Mouse (Mus musculus) embryonic facial prominence, embryonic 12.5 days (tissue): ENCODE measurements at regions not wholly inside any gene's neighbourhood (a gene's known extent, or its start where the extent isn't known, plus 50 kb on each side); places are given as distances from the start of the nearest gene placed in this dataset.
"Not testable (repeated sequence)": the region's sequence is repeated elsewhere in the genome, so short reads cannot be mapped to it uniquely, and the experiment has no call there.

ENCODE experiments used
- ATAC-seq: fragments of 200-750 bp; cut with Nextera tagmentation; 2 replicates; pipeline ENCODE4 v1.8.0; 2017; ENCODE audit not compliant: insufficient number of reproducible peaks, insufficient read depth, low FRiP score, low TSS enrichment
- H3K27ac ChIP-seq: fragments of 300-500 bp; sonication (generic); 2 replicates; pipeline ENCODE4 v1.5.1; 2016; ENCODE audit warnings: mild to moderate bottlenecking
- H3K27me3 ChIP-seq: fragments of 300-500 bp; sonication (generic); 2 replicates; pipeline ENCODE4 v1.6.1; 2016; ENCODE audit warnings: mild to moderate bottlenecking, moderate library complexity
- H3K36me3 ChIP-seq: fragments of 300-500 bp; sonication (generic); 2 replicates; pipeline ENCODE4 v1.6.1; 2016; ENCODE audit warnings: mild to moderate bottlenecking
- H3K4me1 ChIP-seq: fragments of 300-500 bp; sonication (generic); 2 replicates; pipeline ENCODE4 v1.6.1; 2016
- H3K4me2 ChIP-seq: fragments of 300-500 bp; sonication (generic); replicated peaks from 2 replicates; pipeline ENCODE4 v1.6.1; 2016; ENCODE audit warnings: mild to moderate bottlenecking, moderate library complexity
- H3K4me3 ChIP-seq: fragments of 300-500 bp; sonication (generic); 2 replicates; pipeline ENCODE4 v1.5.1; 2016; ENCODE audit warnings: mild to moderate bottlenecking
- H3K9ac ChIP-seq: fragments of 300-500 bp; sonication (generic); 2 replicates; pipeline ENCODE4 v1.6.1; 2016; ENCODE audit warnings: mild to moderate bottlenecking, moderate library complexity
- H3K9me3 ChIP-seq: fragments of 300-500 bp; sonication (generic); 2 replicates; pipeline ENCODE4 v1.6.1; 2016; ENCODE audit warnings: mild to moderate bottlenecking, moderate library complexity
- WGBS: fragments of 180-500 bp; shearing (Covaris S2); methylation state at CpG from one replicate; pipeline ENCODE4 v1.1.7; 2016; 5-methylcytosine and 5-hydroxymethylcytosine counted together

DNA sequence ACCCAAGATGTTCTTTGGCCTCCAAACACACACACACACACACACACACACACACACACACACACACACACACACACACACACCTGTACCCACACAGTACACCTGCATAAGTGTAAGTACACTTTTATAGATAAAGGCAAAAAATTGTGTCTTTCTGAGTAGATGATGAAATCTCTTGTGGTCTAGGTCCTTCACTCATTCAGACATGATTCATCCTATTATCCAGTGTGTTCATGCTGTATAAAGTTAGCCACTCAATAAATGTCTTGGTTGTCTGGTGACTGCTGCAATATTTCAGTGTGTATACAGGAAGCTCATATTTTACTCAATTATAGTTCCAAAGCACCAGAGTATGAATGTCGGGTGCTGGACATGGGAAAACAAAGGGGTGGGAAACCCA lies 131.5 kb upstream of the Gm21897 start:
- H3K4me1 ChIP-seq: no peaks in the 10 kb centered on the region
- no peak overlapping the region for H3K4me2 ChIP-seq
- H3K9me3 ChIP-seq: 0 out of 2 replicates have a peak, but pooled peaks cover 1% of the 10 kb centered on the region
- no peak overlapping the region for H3K4me3 ChIP-seq
- ATAC-seq: no peak
- WGBS: 86% methylated on average over 1 of the region's 1 CpGs
- H3K27me3 ChIP-seq: no peaks in the 10 kb centered on the region
- no peak overlapping the region for H3K9ac ChIP-seq
- no peaks in the 10 kb centered on the region for H3K36me3 ChIP-seq
- H3K27ac ChIP-seq: no peak overlapping the region

DNA sequence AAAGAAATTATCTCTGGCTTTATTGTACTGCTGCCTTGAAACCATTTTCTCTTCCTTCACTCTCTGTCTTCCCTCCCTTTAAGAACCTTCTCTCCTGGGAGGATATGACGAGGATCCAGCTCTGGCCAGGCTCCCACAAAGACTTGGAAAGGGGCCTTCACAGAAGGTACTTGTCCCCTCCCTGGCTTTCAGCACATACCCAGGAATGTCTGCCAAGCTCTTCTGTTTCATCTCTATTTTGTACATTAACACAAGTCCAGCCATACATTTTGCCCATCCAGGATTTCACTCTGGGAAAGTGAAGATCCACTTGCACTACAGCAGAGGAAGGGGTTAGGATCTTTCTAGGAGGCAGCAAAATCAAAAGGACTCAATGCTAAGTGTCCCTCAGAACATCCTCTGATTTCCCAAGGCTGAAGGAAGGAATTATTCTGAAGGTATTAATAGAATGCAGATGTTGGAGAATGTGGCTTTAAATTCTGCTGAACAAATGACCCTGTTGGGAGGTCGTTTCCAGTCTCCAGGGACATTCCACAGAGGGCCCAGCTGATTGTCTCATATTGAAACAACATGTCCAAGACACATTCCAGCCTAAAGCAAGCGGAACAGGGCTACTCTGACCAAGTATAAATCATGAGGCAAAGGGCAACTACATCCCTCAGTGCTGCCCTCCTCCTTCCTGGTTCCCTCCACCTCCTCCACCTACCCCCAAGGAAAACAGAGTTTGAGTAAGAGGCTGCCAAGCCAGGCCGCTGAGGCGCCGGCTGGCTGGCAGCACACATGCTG lies 122.1 kb upstream of the Gm21897 start:
- Histone ChIP-seq H3K4me1 (peaks cover 4% of the 10 kb centered on the region; the same call in 1 of the 2 replicates), H3K9ac (no peak overlapping the region), H3K36me3 (no peaks in the 10 kb centered on the region), H3K27ac (peak overlapping the region; percentile 79), H3K4me3 (no peak overlapping the region), H3K4me2 (no peak overlapping the region), H3K27me3 (no peaks in the 10 kb centered on the region), H3K9me3 (no peaks in the 10 kb centered on the region)
- ATAC-seq: peak; percentile 88
- WGBS: 17% methylated on average over 6 of the region's 6 CpGs

DNA sequence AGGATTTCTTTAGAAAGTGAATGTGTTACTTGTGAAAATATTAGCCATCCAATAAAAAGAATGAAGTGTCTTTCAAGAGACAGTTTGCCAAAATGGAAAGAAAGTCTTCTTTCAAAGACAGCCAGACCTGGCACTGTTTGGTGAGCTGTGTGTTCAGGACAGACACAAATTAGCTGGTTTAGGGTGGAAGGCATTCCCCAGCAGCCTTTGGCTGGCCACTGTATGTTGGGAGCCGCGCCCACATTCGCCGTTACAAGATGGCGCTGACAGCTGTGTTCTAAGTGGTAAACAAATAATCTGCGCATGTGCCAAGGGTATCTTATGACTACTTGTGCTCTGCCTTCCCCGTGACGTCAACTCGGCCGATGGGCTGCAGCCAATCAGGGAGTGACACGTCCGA lies 121.3 kb upstream of the Gm21897 start:
- not testable (repeated sequence) for H3K9me3 ChIP-seq, H3K4me1 ChIP-seq, H3K36me3 ChIP-seq, H3K9ac ChIP-seq, ATAC-seq, H3K27me3 ChIP-seq, H3K4me3 ChIP-seq, H3K4me2 ChIP-seq
- 91% methylated on average over 9 of the region's 12 CpGs for WGBS
- H3K27ac ChIP-seq: peak overlapping the region; percentile 79

DNA sequence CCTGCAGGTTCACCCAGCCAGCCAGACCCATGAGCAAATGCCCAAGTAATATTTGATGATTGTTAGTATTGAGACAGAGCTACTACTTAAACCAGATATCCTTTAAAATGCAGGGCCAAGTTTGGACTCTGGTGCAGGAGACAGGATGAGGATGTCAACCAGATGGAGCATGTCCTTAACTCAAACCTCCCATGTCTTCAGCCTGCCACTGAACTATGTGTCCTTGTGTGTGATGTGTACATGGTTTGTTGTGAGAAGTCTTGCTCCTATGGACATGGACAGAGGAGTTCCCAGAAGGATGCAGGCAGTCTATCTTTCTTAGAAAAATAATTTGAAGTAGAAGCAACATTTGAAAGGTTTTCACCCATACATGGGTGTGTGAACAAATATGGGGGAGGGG lies 120.4 kb upstream of the Gm21897 start:
- Histone ChIP-seq H3K9me3 (no peaks in the 10 kb centered on the region), H3K4me1 (peaks cover 4% of the 10 kb centered on the region; the same call in 1 of the 2 replicates), H3K4me3 (no peak overlapping the region), H3K4me2 (no peak overlapping the region), H3K9ac (no peak overlapping the region), H3K36me3 (no peaks in the 10 kb centered on the region), H3K27me3 (no peaks in the 10 kb centered on the region), H3K27ac (no peak overlapping the region)
- ATAC-seq: no peak

DNA sequence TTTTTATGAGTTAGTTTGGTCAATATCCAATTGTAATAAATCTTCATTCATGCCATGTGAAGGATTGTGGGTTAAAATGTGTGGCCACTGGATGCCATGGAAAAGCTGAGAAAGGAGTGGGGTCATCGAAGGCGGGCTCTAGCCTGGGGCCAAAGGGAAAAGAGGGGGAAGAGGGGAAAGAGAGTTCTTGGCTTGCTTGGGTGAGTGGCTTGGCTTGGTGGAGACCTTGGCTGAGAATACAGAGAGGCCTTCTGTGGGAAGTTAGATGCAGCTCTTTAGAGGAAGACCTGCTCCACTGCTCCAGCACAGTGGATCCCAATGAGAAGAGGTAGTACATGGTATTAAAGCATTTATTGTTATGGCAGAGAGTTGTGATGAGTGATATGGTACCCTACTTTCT lies 101.3 kb upstream of the Gm21897 start:
- Histone ChIP-seq H3K9me3 (no peaks in the 10 kb centered on the region), H3K9ac (no peak overlapping the region), H3K27me3 (no peaks in the 10 kb centered on the region), H3K4me1 (peaks cover 2% of the 10 kb centered on the region), H3K4me3 (no peak overlapping the region), H3K4me2 (no peak overlapping the region), H3K36me3 (no peaks in the 10 kb centered on the region), H3K27ac (no peak overlapping the region)
- ATAC-seq: no peak
- WGBS: 90% methylated on average over 2 of the region's 2 CpGs

DNA sequence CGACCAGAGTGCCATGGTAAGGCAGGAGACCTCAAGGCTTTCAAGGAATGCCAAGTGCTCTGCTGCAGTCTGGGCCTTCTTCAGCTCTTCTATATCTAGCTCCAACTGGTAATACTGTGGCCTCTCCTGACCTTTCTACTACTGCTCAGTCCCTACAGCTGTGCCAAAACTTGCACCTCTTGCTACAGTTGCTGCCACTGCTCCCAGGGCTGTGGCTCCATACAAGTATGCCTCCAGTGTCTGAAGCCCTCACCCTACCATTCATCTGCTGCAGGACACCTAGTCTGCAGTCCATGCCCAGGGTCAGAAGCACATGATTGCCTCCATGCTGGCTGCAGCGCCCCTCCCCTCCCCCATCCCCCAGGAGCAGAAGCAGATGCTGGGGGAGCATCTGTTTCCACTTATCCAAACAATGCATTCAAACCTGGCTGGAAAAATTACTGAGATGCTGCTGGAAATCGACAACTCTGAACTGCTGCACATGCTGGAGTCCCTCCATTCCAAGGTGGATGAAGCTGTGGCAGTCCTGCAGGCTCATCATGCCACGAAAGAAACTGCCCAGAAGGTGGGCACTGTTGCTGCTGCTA lies 96.2 kb upstream of the Gm21897 start:
- no peak overlapping the region for H3K9ac ChIP-seq
- H3K9me3 ChIP-seq: no peaks in the 10 kb centered on the region
- H3K4me3 ChIP-seq: no peak overlapping the region
- WGBS: 49% methylated on average over 4 of the region's 4 CpGs
- H3K36me3 ChIP-seq: no peaks in the 10 kb centered on the region
- ATAC-seq: peak; percentile 35; the same call in 1 of the 2 replicates
- H3K4me1 ChIP-seq: peaks cover 7% of the 10 kb centered on the region
- no peaks in the 10 kb centered on the region for H3K27me3 ChIP-seq
- H3K4me2 ChIP-seq: no peak overlapping the region
- H3K27ac ChIP-seq: peak overlapping the region; percentile 61; the same call in 1 of the 2 replicates

DNA sequence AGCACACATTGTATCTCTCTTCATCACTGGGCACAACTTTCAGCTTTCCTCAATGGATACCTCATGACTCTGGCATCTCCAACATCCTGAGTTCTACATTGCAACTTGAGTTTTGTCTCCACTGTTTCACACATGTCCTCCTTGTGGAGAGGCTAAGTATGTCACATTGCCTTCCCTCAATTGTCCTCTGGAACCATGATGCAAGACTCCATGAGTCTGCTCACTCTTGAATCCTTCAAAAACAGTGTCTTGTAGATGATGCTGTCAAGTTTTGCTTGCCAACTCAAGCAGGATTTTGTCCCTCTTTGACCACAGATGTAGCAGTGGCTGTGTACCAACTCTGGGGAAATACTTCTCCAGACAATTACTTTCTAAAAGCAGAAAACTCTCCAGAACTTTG lies 79.4 kb upstream of the Gm21897 start:
- no peak overlapping the region for H3K9ac ChIP-seq
- no peak overlapping the region for H3K27ac ChIP-seq
- no peaks in the 10 kb centered on the region for H3K4me1 ChIP-seq
- no peak overlapping the region for H3K4me2 ChIP-seq
- no peaks in the 10 kb centered on the region for H3K36me3 ChIP-seq
- H3K27me3 ChIP-seq: no peaks in the 10 kb centered on the region
- no peak for ATAC-seq
- no peak overlapping the region for H3K4me3 ChIP-seq
- no peaks in the 10 kb centered on the region for H3K9me3 ChIP-seq

DNA sequence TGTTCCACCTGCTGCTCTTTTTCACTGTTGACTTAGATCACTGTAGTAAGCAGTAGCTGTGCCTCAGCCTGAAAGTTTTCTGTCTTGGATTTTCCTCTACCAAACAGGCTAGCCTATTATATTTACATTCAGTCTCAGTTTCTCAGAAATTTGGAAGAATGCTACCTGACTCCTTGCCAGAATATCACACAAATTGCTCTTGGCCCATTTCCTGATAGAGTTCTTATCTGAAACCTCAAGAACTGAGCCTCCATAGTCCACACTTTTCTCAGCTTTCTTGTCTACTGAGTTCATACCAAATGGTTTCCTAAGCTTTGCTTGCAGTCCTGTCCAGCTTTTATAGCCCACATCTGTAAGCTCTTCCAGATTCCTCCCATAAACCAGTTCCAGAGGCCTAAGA lies 78.8 kb upstream of the Gm21897 start:
- Histone ChIP-seq H3K9ac (no peak overlapping the region), H3K4me2 (no peak overlapping the region)
- ATAC-seq: no peak

DNA sequence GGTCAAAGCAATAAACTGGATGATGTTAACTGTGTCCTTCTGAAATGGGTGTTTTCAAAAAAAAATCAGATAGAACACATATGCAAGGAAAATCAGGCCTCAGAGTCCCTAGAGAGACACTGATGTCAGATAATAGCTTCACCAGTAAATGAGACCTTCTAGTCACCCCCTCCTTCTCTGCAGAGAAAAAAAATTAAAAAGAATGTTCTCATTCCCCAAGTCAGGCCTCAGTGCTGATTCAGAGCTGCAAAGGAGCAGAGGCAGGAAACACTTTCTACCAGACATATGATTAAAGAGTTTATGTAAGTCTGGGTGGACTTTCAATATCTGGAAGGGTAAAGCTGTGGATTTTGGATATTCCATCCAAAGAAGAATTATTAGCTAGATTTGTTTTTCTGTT lies 67.1 kb upstream of the Gm21897 start:
- no peak for ATAC-seq
- H3K36me3 ChIP-seq: no peaks in the 10 kb centered on the region
- H3K27me3 ChIP-seq: no peaks in the 10 kb centered on the region
- peaks cover 7% of the 10 kb centered on the region; the same call in 1 of the 2 replicates for H3K4me1 ChIP-seq
- no peak overlapping the region for H3K9ac ChIP-seq
- H3K27ac ChIP-seq: no peak overlapping the region
- no peak overlapping the region for H3K4me3 ChIP-seq
- no peak overlapping the region for H3K4me2 ChIP-seq
- no peaks in the 10 kb centered on the region for H3K9me3 ChIP-seq

More for the DNA sequence above, 78.8 kb upstream of the Gm21897 start:
- H3K4me3 ChIP-seq: no peak overlapping the region
- H3K36me3 ChIP-seq: no peaks in the 10 kb centered on the region
- no peaks in the 10 kb centered on the region for H3K4me1 ChIP-seq
- H3K9me3 ChIP-seq: no peaks in the 10 kb centered on the region
- H3K27me3 ChIP-seq: no peaks in the 10 kb centered on the region
- no peak overlapping the region for H3K27ac ChIP-seq

DNA sequence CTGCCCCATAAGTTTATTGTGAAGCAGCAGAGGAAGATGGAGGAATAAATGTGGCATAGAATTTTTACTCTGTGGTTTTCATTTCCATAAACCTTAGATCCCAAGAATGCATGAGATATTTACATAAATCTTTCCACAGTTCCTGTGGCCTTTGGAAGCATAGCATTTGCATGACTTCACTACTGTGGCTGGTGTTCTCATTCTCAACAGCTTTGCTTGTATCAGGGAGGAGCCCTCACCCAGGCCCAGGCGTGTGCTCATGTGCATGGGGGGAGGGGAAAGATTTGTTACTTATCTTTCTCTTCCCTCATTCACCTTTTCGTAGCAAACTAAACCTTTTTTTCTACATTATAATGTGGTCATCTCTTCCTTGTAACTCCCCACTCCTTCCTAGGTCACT lies 65.6 kb upstream of the Gm21897 start:
- H3K27me3 ChIP-seq: no peaks in the 10 kb centered on the region
- no peak overlapping the region for H3K9ac ChIP-seq
- H3K4me1 ChIP-seq: peaks cover 7% of the 10 kb centered on the region; the same call in 1 of the 2 replicates
- H3K27ac ChIP-seq: no peak overlapping the region
- no peak for ATAC-seq
- H3K9me3 ChIP-seq: no peaks in the 10 kb centered on the region
- WGBS: 82% methylated on average over 2 of the region's 2 CpGs
- H3K4me2 ChIP-seq: no peak overlapping the region
- no peaks in the 10 kb centered on the region for H3K36me3 ChIP-seq
- H3K4me3 ChIP-seq: no peak overlapping the region

DNA sequence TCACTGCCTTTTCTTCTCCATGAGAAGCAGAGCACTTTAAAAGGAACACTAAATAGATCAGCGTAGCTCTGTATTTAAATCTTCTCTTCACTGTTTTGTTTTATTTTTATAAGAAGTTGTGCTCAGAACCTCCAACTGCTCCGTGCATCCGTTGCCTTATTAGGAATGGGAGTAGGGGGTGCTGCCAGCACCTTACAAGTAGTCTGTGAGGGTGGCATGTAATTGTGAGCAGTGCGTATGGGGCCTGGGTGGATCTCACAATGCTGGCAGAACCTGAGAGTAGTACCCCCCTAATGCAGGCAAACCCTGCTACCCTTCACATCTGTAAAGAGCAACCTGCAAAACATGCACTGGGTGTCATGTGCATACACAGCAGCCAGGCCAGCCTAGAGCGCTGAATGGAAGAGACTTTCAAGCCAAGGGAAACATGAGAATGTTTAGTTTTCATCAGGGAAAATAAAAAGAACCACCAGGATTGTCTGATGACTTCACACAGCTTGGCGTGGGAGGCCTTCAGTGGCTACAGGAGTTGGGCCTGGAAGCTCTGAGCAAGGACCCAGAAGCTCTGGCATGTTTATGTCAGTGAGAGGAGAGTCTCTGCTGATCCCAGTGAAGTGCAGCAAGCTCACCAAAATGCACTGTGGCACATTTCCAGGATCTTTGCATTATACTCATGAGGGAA lies 64.5 kb upstream of the Gm21897 start:
- Histone ChIP-seq H3K27ac (peak overlapping the region; percentile 47; the same call in 1 of the 2 replicates), H3K36me3 (no peaks in the 10 kb centered on the region), H3K4me1 (peaks cover 7% of the 10 kb centered on the region; the same call in 1 of the 2 replicates), H3K4me3 (no peak overlapping the region), H3K4me2 (no peak overlapping the region), H3K9me3 (no peaks in the 10 kb centered on the region), H3K9ac (no peak overlapping the region), H3K27me3 (no peaks in the 10 kb centered on the region)
- ATAC-seq: 0 out of 2 replicates have a peak, but pooled peaks have one; percentile 47
- WGBS: 72% methylated on average over 6 of the region's 6 CpGs

DNA sequence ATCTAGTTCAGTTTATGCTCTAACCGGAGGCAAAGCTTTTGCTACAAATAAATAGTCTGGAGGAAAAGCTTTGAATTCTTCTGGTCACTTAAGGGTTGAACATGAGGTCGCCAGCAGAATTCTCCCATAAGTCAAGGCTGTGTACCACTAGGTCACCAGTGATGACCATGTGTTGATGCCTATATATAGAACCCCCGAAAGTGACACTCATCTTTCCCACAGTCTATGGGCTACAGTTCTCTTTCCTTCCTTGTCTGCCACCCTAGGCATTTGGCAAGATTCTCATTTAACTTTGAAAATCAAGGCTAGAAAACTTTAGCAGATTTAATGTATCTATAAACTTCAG lies 63.9 kb upstream of the Gm21897 start:
- Histone ChIP-seq H3K27me3 (no peaks in the 10 kb centered on the region), H3K27ac (0 out of 2 replicates have a peak overlapping the region, but pooled peaks have one; percentile 47), H3K9me3 (no peaks in the 10 kb centered on the region), H3K4me2 (no peak overlapping the region), H3K4me1 (peaks cover 7% of the 10 kb centered on the region; the same call in 1 of the 2 replicates), H3K9ac (no peak overlapping the region), H3K4me3 (no peak overlapping the region), H3K36me3 (no peaks in the 10 kb centered on the region)
- 73% methylated on average over 3 of the region's 3 CpGs for WGBS
- ATAC-seq: no peak
